Mouse (Mus musculus) liver, adult 2 months (tissue): ENCODE results near the gene Racgap1.

ENCODE experiments used
- CTCF ChIP-seq: fragments of 200-500 bp; IDR thresholded peaks from 2 replicates; pipeline ENCODE4 v1.5.1; 2011; ENCODE audit warnings: low read depth, low read length, control low read depth
- POLR2A ChIP-seq: fragments of 200-500 bp; IDR thresholded peaks from 2 replicates; pipeline ENCODE4 v1.6.1; 2011; ENCODE audit warnings: low read length, control low read depth; ENCODE audit not compliant: insufficient read depth; ENCODE audit errors: extremely low read depth

- no peak for TF ChIP-seq CTCF
- no peak for TF ChIP-seq POLR2A
Measured at GRCm38 (mm10) chr15:99648326-99648725, 3.1 kb downstream of the Racgap1 start.
